Mouse (Mus musculus) lung, postnatal 0 days (tissue): ENCODE data around the gene Znhit1.

Experiments used
- CTCF ChIP-seq: IDR thresholded peaks from 2 replicates; pipeline ENCODE4 v1.5.1; 2016; ENCODE audit warnings: antibody characterized with exemption, mild to moderate bottlenecking
- EP300 ChIP-seq: IDR thresholded peaks from 2 replicates; pipeline ENCODE4 v1.6.1; 2016; ENCODE audit warnings: antibody characterized with exemption, mild to moderate bottlenecking, control low read depth

DNA sequence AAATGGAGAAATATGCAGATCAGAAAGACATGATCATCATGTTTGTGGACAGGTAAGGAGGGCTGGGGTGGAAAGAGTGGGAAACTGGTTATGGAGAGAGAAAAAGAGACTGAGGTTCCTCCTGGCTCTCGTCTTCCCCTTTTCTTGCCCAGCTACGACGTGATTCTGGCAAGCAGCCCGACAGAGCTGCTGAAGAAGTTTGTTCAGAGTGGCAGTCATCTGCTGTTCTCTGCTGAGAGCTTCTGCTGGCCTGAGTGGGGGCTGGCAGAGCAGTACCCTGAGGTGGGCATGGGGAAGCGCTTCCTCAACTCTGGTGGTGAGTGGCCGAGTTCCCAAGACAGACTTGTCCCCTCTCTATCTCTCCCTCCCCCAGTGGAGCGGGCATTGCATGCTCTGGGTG lies 599 bp upstream of the Znhit1 start:
- no peak for TF ChIP-seq CTCF
- TF ChIP-seq EP300: no peak
